Mouse (Mus musculus) forebrain, embryonic 14.5 days (tissue): ENCODE data around the gene Psmf1. TPM values are rescaled to one million over a fixed set of nuclear protein-coding genes. Genes with fewer than 3 reads are reported as not detected.

Experiments
- ATAC-seq: fragments of 200-750 bp; cut with Nextera tagmentation; 2 replicates; pipeline ENCODE4 v1.8.0; 2017; ENCODE audit warnings: mild to moderate bottlenecking, moderate library complexity
- DNase-seq: peaks from one replicate; pipeline ENCODE4 v3.0.0-alpha.2; 2015; ENCODE audit warnings: low spot score
- H3K27ac ChIP-seq: fragments of 300-500 bp; sonication (generic); 2 replicates; pipeline ENCODE4 v1.5.1; 2014; ENCODE audit warnings: low read depth, mild to moderate bottlenecking, control low read depth, low read length, moderate library complexity
- H3K27me3 ChIP-seq: fragments of 300-500 bp; sonication (generic); replicated peaks from 2 replicates; pipeline ENCODE4 v1.6.1; 2014; ENCODE audit warnings: low read length, control low read depth, mixed read lengths; ENCODE audit not compliant: control insufficient read depth, insufficient read depth
- H3K36me3 ChIP-seq: fragments of 300-500 bp; sonication (generic); 2 replicates; pipeline ENCODE4 v1.6.1; 2014; ENCODE audit warnings: low read length, control low read depth; ENCODE audit not compliant: control insufficient read depth, insufficient read depth
- H3K4me1 ChIP-seq: fragments of 300-500 bp; sonication (generic); 2 replicates; pipeline ENCODE4 v1.6.1; 2014; ENCODE audit warnings: antibody characterized with exemption, low read length, control low read depth; ENCODE audit not compliant: control insufficient read depth, insufficient read depth
- H3K4me2 ChIP-seq: fragments of 300-500 bp; sonication (generic); 2 replicates; pipeline ENCODE4 v1.6.1; 2014; ENCODE audit warnings: mild to moderate bottlenecking, control low read depth, low read length
- H3K4me3 ChIP-seq: fragments of 300-500 bp; sonication (generic); 2 replicates; pipeline ENCODE4 v1.5.1; 2014; ENCODE audit warnings: low read depth, low read length, control low read depth
- H3K9ac ChIP-seq: fragments of 300-500 bp; sonication (generic); 2 replicates; pipeline ENCODE4 v1.6.1; 2014; ENCODE audit warnings: mild to moderate bottlenecking, low read length, control low read depth, moderate library complexity
- H3K9me3 ChIP-seq: fragments of 300-500 bp; sonication (generic); replicated peaks from 2 replicates; pipeline ENCODE4 v1.6.1; 2016; ENCODE audit warnings: low read length, control low read depth, mixed read lengths; ENCODE audit not compliant: control insufficient read depth
- WGBS: fragments of 180-500 bp; shearing (Covaris S2); extraction: QIAGEN DNeasy Blood & Tissue Kit; methylation state at CpG from one replicate; pipeline ENCODE4 v1.1.7; 2014; 5-methylcytosine and 5-hydroxymethylcytosine counted together
- polyA plus RNA-seq: library from polyadenylated mRNA; unstranded; fragments of >200 nt; fragmentation: Nextera tagmentation; extraction: Ambion mirVana; gene quantifications from 2 replicates; pipeline ENCODE4 v1.2.1, GENCODE M21; 2014

Gene Psmf1
- polyA plus RNA-seq: 59.4 and 60.2 TPM in 2 replicates

- no peaks in the 10 kb centered on the region for H3K9me3 ChIP-seq
- ATAC-seq (no peak), DNase-seq (no peak)
- H3K36me3 ChIP-seq: no peaks in the 10 kb centered on the region
- H3K4me1 ChIP-seq: peaks cover 18% of the 10 kb centered on the region
- no peak within 1 kb of the TSS for H3K4me2 ChIP-seq
- no peak within 1 kb of the TSS for H3K27ac ChIP-seq
- no peak within 1 kb of the TSS for H3K9ac ChIP-seq
- 0 out of 2 replicates have a peak, but pooled peaks cover 5% of the 10 kb centered on the region for H3K27me3 ChIP-seq
- no peak within 1 kb of the TSS for H3K4me3 ChIP-seq
Measured at GRCm38 (mm10) chr2:151743845-151744244, at the start of gene Psmf1. Psmf1 (minus strand) TSS chr2:151744186.

- 66% methylated on average over 5 of the region's 5 CpGs for WGBS
- no peaks in the 10 kb centered on the region for H3K9me3 ChIP-seq
- no peak for ATAC-seq
- H3K27ac ChIP-seq: no peak overlapping the region
- H3K9ac ChIP-seq: no peak overlapping the region
- DNase-seq: no peak
- H3K4me2 ChIP-seq: no peak overlapping the region
- H3K4me1 ChIP-seq: no peaks in the 10 kb centered on the region
- H3K4me3 ChIP-seq: no peak overlapping the region
- H3K36me3 ChIP-seq: no peaks in the 10 kb centered on the region
- H3K27me3 ChIP-seq: no peaks in the 10 kb centered on the region
Measured at GRCm38 (mm10) chr2:151791156-151791555, 47.2 kb upstream of the Psmf1 start.

- no peaks in the 10 kb centered on the region for H3K27me3 ChIP-seq
- H3K4me2 ChIP-seq: no peak overlapping the region
- H3K4me1 ChIP-seq: no peaks in the 10 kb centered on the region
- H3K4me3 ChIP-seq: no peak overlapping the region
- no peak overlapping the region for H3K9ac ChIP-seq
- ATAC-seq: no peak
- no peak overlapping the region for H3K27ac ChIP-seq
- WGBS: 79% methylated on average over 7 of the region's 7 CpGs
- no peaks in the 10 kb centered on the region for H3K9me3 ChIP-seq
- DNase-seq: no peak
- H3K36me3 ChIP-seq: no peaks in the 10 kb centered on the region
Measured at GRCm38 (mm10) chr2:151790169-151790568, 46.2 kb upstream of the Psmf1 start.

GRCm38 (mm10) chr2:151788221-151788977 lies 44.4 kb upstream of the Psmf1 start:
- Histone ChIP-seq H3K4me3 (no peak overlapping the region), H3K36me3 (no peaks in the 10 kb centered on the region), H3K4me1 (no peaks in the 10 kb centered on the region), H3K27me3 (no peaks in the 10 kb centered on the region), H3K9ac (no peak overlapping the region), H3K9me3 (no peaks in the 10 kb centered on the region), H3K4me2 (no peak overlapping the region), H3K27ac (no peak overlapping the region)
- DNase-seq (no peak), ATAC-seq (no peak)
- WGBS: 87% methylated on average over 7 of the region's 7 CpGs

GRCm38 (mm10) chr2:151783493-151783892 lies 39.5 kb upstream of the Psmf1 start:
- H3K9me3 ChIP-seq: no peaks in the 10 kb centered on the region
- DNase-seq (no peak), ATAC-seq (no peak)
- H3K27me3 ChIP-seq: no peaks in the 10 kb centered on the region
- no peak overlapping the region for H3K4me2 ChIP-seq
- 93% methylated on average over 2 of the region's 2 CpGs for WGBS
- no peak overlapping the region for H3K4me3 ChIP-seq
- H3K9ac ChIP-seq: no peak overlapping the region
- no peaks in the 10 kb centered on the region for H3K4me1 ChIP-seq
- H3K36me3 ChIP-seq: no peaks in the 10 kb centered on the region
- H3K27ac ChIP-seq: no peak overlapping the region

- Histone ChIP-seq H3K36me3 (no peaks in the 10 kb centered on the region), H3K4me2 (no peak overlapping the region), H3K27ac (no peak overlapping the region), H3K27me3 (no peaks in the 10 kb centered on the region), H3K4me1 (no peaks in the 10 kb centered on the region), H3K9me3 (no peaks in the 10 kb centered on the region), H3K9ac (no peak overlapping the region), H3K4me3 (no peak overlapping the region)
- ATAC-seq (no peak), DNase-seq (no peak)
- WGBS: 94% methylated on average over 3 of the region's 3 CpGs
Measured at GRCm38 (mm10) chr2:151777366-151777765, 33.4 kb upstream of the Psmf1 start.

- no peaks in the 10 kb centered on the region for H3K27me3 ChIP-seq
- 90% methylated on average over 8 of the region's 8 CpGs for WGBS
- H3K4me3 ChIP-seq: no peak overlapping the region
- H3K27ac ChIP-seq: no peak overlapping the region
- H3K36me3 ChIP-seq: no peaks in the 10 kb centered on the region
- ATAC-seq: no peak
- H3K4me1 ChIP-seq: no peaks in the 10 kb centered on the region
- H3K9ac ChIP-seq: no peak overlapping the region
- no peak overlapping the region for H3K4me2 ChIP-seq
- DNase-seq: no peak
- H3K9me3 ChIP-seq: no peaks in the 10 kb centered on the region
Measured at GRCm38 (mm10) chr2:151773476-151773875, 29.5 kb upstream of the Psmf1 start.

GRCm38 (mm10) chr2:151772169-151772568 lies 28.2 kb upstream of the Psmf1 start:
- no peak for DNase-seq
- Histone ChIP-seq H3K27ac (no peak overlapping the region), H3K4me1 (no peaks in the 10 kb centered on the region), H3K9ac (no peak overlapping the region), H3K4me2 (no peak overlapping the region), H3K9me3 (no peaks in the 10 kb centered on the region), H3K27me3 (no peaks in the 10 kb centered on the region), H3K36me3 (no peaks in the 10 kb centered on the region), H3K4me3 (no peak overlapping the region)
- 85% methylated on average over 4 of the region's 4 CpGs for WGBS
- no peak for ATAC-seq

- Histone ChIP-seq H3K9ac (no peak overlapping the region), H3K36me3 (no peaks in the 10 kb centered on the region), H3K27me3 (no peaks in the 10 kb centered on the region; the same call in 1 of the 2 replicates), H3K4me1 (peaks cover 4% of the 10 kb centered on the region; the same call in 1 of the 2 replicates), H3K4me2 (no peak overlapping the region), H3K4me3 (no peak overlapping the region), H3K9me3 (no peaks in the 10 kb centered on the region), H3K27ac (no peak overlapping the region)
- no peak for DNase-seq
- ATAC-seq: no peak
- WGBS: 88% methylated on average over 2 of the region's 2 CpGs
Measured at GRCm38 (mm10) chr2:151764557-151764956, 20.6 kb upstream of the Psmf1 start.
